Mouse (Mus musculus) olfactory bulb, adult 2 months (tissue): ENCODE measurements around the gene Ttll11. TPM values are rescaled to one million over a fixed set of nuclear protein-coding genes. Genes with fewer than 3 reads are reported as not detected.

Source experiments
- H3K27ac ChIP-seq: fragments of 200-500 bp; 2 replicates; pipeline ENCODE4 v1.5.1; 2012; ENCODE audit warnings: low read depth, low read length; ENCODE audit not compliant: insufficient read depth
- H3K4me1 ChIP-seq: fragments of 200-500 bp; 2 replicates; pipeline ENCODE4 v1.6.1; 2012; ENCODE audit warnings: low read length; ENCODE audit not compliant: control insufficient read depth, insufficient read depth
- H3K4me3 ChIP-seq: fragments of 200-500 bp; 2 replicates; pipeline ENCODE4 v1.5.1; 2012; ENCODE audit warnings: mild to moderate bottlenecking, low read depth, low read length, moderate library complexity; ENCODE audit not compliant: insufficient read depth
- CTCF ChIP-seq: fragments of 200-500 bp; IDR thresholded peaks from 2 replicates; pipeline ENCODE4 v1.5.1; 2012; ENCODE audit warnings: low read depth, mild to moderate bottlenecking, low read length, moderate library complexity; ENCODE audit not compliant: insufficient read depth
- POLR2A ChIP-seq: fragments of 200-500 bp; IDR thresholded peaks from 2 replicates; pipeline ENCODE4 v1.6.1; 2012; ENCODE audit warnings: mild to moderate bottlenecking, low read depth, low read length, moderate library complexity; ENCODE audit not compliant: insufficient read depth
- WGBS: fragments of 180-500 bp; shearing (Covaris S2); methylation state at CpG from one replicate; pipeline ENCODE4 v1.1.7; 2018; 5-methylcytosine and 5-hydroxymethylcytosine counted together
- polyA plus RNA-seq: library from polyadenylated mRNA; stranded (reverse); fragments of >200 nt; gene quantifications from 2 replicates; pipeline ENCODE4 v1.2.4, GENCODE M21; 2012; ENCODE audit warnings: low replicate concordance; ENCODE audit not compliant: missing spikeins, insufficient read depth, insufficient read length

Gene Ttll11
- polyA plus RNA-seq, 1 experiment: not detected

- H3K4me1 ChIP-seq: no peaks in the 10 kb centered on the region
- 93% methylated on average over 4 of the region's 4 CpGs for WGBS
- no peak overlapping the region for H3K27ac ChIP-seq
- no peak overlapping the region for H3K4me3 ChIP-seq
- TF ChIP-seq CTCF: no peak
- TF ChIP-seq POLR2A: no peak
Measured at GRCm38 (mm10) chr2:35899135-35899474, 80.6 kb downstream of the Ttll11 start.

DNA sequence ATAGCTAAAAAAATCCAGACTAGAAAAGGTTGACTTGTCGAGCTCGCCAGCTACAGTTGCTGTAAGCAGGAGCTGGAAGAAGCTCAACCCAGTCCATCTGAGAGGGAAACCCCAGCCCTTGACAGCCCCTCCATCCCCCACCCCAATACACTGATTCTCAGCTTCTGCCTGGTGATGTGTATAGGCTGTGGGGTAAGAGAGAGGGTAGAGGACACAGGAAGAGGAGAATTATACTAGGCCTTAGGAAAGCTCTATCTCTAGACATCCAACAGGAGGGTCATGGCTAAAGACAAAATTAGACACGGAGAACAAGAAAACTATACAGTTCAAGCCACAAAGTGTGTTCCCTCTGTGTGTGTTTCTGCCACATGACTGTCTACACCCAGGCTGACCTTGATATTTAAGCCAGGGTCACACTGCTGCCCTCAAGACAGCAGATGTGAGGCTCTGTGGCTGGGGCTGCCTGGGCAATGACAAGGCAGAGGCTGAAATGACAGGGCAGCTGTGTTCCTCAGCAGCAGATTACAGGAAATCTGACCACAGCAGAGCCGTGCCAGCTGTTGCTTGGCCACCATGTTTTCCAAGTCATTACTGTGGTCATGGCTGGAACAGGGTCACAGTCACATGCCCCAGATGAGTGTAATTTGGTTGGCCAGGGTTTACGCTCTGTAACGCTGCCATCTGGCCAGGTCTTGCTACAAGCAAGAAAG lies 81.1 kb downstream of the Ttll11 start:
- WGBS: 92% methylated on average over 6 of the region's 6 CpGs
- no peak for TF ChIP-seq CTCF
- TF ChIP-seq POLR2A: no peak
- no peak overlapping the region for H3K27ac ChIP-seq
- no peaks in the 10 kb centered on the region for H3K4me1 ChIP-seq
- no peak overlapping the region for H3K4me3 ChIP-seq

- 76% methylated on average over 2 of the region's 2 CpGs for WGBS
- TF ChIP-seq CTCF: no peak
- TF ChIP-seq POLR2A: no peak
- Histone ChIP-seq H3K4me3 (no peak overlapping the region), H3K27ac (no peak overlapping the region), H3K4me1 (no peaks in the 10 kb centered on the region)
Measured at GRCm38 (mm10) chr2:35897125-35897524, 82.6 kb downstream of the Ttll11 start.

DNA sequence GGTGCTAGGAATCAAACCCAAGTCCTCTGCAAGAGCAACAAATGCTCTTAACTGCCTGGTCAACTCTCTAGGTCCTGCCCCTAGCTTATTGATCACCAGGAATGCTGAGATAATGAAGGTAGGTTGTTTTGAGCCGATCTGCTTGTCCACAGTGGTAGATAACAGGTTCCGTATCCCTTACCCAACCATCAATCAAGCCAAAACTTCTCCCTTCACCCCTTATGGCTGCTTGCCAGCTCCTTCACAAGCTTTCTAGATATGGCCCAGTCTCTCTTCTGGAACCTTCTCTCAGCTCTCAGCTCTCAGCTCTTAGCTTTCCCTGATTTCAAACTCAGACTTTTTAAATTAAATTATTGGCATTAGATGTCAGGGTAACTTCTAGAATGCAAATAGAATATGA lies 85.2 kb downstream of the Ttll11 start:
- Histone ChIP-seq H3K4me1 (no peaks in the 10 kb centered on the region), H3K4me3 (no peak overlapping the region), H3K27ac (no peak overlapping the region)
- WGBS: 97% methylated on average over 2 of the region's 2 CpGs
- TF ChIP-seq CTCF: no peak
- no peak for TF ChIP-seq POLR2A

GRCm38 (mm10) chr2:35890635-35891034 lies 89.1 kb downstream of the Ttll11 start:
- TF ChIP-seq CTCF (no peak), POLR2A (no peak)
- 91% methylated on average over 3 of the region's 3 CpGs for WGBS
- Histone ChIP-seq H3K4me1 (no peaks in the 10 kb centered on the region), H3K4me3 (no peak overlapping the region), H3K27ac (no peak overlapping the region)

DNA sequence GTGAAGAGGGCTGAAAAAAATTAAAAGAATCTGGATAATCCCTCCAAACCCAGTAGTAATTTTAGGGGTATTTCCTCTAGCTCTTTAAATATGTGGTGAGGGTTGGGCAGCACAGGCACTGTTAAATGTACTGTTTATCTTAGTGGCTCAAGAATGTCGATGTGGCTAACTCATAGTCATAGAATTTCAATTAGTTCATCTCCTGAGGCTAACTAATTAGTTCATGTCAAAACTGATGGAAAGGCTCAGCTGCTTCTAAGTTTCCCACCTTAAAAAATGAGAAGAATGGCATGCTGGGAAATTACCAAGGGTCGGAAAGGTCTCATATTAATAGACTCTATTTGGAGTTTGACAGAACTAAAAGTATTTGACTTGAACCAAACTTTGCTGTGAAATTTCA lies 89.9 kb downstream of the Ttll11 start:
- WGBS: 84% methylated on average over 2 of the region's 2 CpGs
- H3K27ac ChIP-seq: no peak overlapping the region
- H3K4me3 ChIP-seq: no peak overlapping the region
- no peaks in the 10 kb centered on the region for H3K4me1 ChIP-seq
- no peak for TF ChIP-seq CTCF
- TF ChIP-seq POLR2A: no peak

GRCm38 (mm10) chr2:35884296-35884695 lies 95.4 kb downstream of the Ttll11 start:
- H3K4me1 ChIP-seq: peaks cover 13% of the 10 kb centered on the region
- 87% methylated on average over 7 of the region's 7 CpGs for WGBS
- H3K27ac ChIP-seq: no peak overlapping the region
- TF ChIP-seq CTCF (no peak), POLR2A (no peak)
- no peak overlapping the region for H3K4me3 ChIP-seq

DNA sequence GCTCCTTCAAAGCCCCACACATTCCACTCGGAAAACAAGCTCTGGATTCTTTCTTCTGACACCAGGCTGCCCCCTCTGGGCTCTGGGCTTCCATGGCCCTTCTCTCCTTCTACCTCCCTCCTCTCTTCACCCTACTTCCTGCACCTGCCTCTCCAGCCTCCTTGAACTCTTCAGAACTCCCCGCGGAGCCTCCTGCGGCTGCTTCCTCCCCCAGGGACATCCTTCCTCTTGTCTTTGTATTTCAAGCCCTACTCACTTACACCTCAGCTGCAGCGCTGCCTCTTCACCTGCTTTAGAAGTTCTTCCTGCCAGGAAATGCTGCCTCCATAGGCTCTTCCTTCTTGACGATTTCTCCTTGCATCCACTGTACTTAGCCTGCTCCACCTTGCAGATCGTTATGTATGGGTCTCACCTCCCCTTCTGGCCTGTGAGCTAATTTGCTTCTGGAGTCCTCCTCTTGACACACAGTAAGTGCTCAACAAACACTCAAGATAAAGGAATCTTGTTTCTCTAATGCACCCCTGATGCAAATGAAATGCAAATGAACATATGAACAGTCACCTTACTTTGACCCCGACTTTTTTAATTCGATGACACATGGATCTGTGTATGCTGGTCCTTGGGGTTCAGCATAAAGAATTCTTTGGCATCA lies 97.3 kb downstream of the Ttll11 start:
- Histone ChIP-seq H3K4me3 (no peak overlapping the region), H3K4me1 (peaks cover 18% of the 10 kb centered on the region), H3K27ac (no peak overlapping the region)
- no peak for TF ChIP-seq POLR2A
- TF ChIP-seq CTCF: no peak
- WGBS: 85% methylated on average over 9 of the region's 9 CpGs

- Histone ChIP-seq H3K4me3 (no peak overlapping the region), H3K27ac (no peak overlapping the region), H3K4me1 (peaks cover 19% of the 10 kb centered on the region)
- WGBS: 88% methylated on average over 9 of the region's 9 CpGs
- no peak for TF ChIP-seq CTCF
- TF ChIP-seq POLR2A: no peak
Measured at GRCm38 (mm10) chr2:35881896-35882295, 97.8 kb downstream of the Ttll11 start.
